Comparison of ENCODE assay signal across 8 mouse cellular contexts in genomic region chr15:101260874-101261622, GRCm38 (mm10). TPM values are rescaled to one million over a fixed set of nuclear protein-coding genes. Genes with fewer than 3 reads are reported as not detected.
DNase-seq lines count a peak whose midpoint lies in the region; ATAC-seq lines count a peak whose summit lies in the region.

No protein-coding gene starts in this region.

- ATAC-seq in forebrain, embryonic 14.5 days = no peak
- ATAC-seq in midbrain, embryonic 16.5 days = no peak
- no peak for ATAC-seq in midbrain, embryonic 15.5 days (replicated peaks)
- ATAC-seq in intestine, embryonic 14.5 days (replicated peaks; ENCODE audit: low FRiP score, low TSS enrichment, low read depth) = no peak
- ATAC-seq in stomach, embryonic 15.5 days (ENCODE audit: insufficient read depth, low FRiP score, low read depth) = no peak

- no peak for DNase-seq in forebrain, embryonic 10.5 days (ENCODE audit: extremely low spot score, low spot score)
- DNase-seq in forebrain, embryonic 14.5 days (ENCODE audit: low spot score) = no peak
- DNase-seq in intestine, embryonic 14.5 days (ENCODE audit: low spot score) = no peak
- DNase-seq in natural killer cell, adult 2 months (ENCODE audit: low spot score in 2 of 2) = no peak
- DNase-seq in adrenal gland, adult 8-10 months = no peak

- 0 out of 2 replicates have a peak, but pooled peaks cover 4% of the 10 kb centered on the region for H3K36me3 ChIP-seq in forebrain, embryonic 10.5 days (replicated peaks)
- no peaks in the 10 kb centered on the region for H3K36me3 ChIP-seq in forebrain, embryonic 14.5 days (ENCODE audit: control insufficient read depth, insufficient read depth, low read length)
- no peaks in the 10 kb centered on the region for H3K36me3 ChIP-seq in midbrain, embryonic 16.5 days (ENCODE audit: control insufficient read depth, insufficient read depth, low read length)
- H3K36me3 ChIP-seq in midbrain, embryonic 15.5 days (replicated peaks) = no peaks in the 10 kb centered on the region
- H3K36me3 ChIP-seq in intestine, embryonic 14.5 days (ENCODE audit: control insufficient read depth, insufficient read depth, low read length) = no peaks in the 10 kb centered on the region
- H3K36me3 ChIP-seq in stomach, embryonic 15.5 days = no peaks in the 10 kb centered on the region

- no peak overlapping the region for H3K4me2 ChIP-seq in forebrain, embryonic 14.5 days (ENCODE audit: low read length)
- no peak overlapping the region for H3K4me2 ChIP-seq in midbrain, embryonic 16.5 days (ENCODE audit: low read length)
- no peak overlapping the region for H3K4me2 ChIP-seq in midbrain, embryonic 15.5 days
- peak overlapping the region; percentile 33 for H3K4me2 ChIP-seq in intestine, embryonic 14.5 days (ENCODE audit: low read length)
- peak overlapping the region; percentile 19; the same call in 1 of the 2 replicates for H3K4me2 ChIP-seq in stomach, embryonic 15.5 days

- WGBS in forebrain, embryonic 10.5 days = 64% methylated on average over 13 of the region's 13 CpGs
- WGBS in forebrain, embryonic 14.5 days = 74% methylated on average over 13 of the region's 13 CpGs
- 69% methylated on average over 13 of the region's 13 CpGs for WGBS in midbrain, embryonic 16.5 days
- WGBS in midbrain, embryonic 15.5 days = 67% methylated on average over 13 of the region's 13 CpGs
- 39% methylated on average over 13 of the region's 13 CpGs for WGBS in intestine, embryonic 14.5 days
- WGBS in stomach, embryonic 15.5 days = 25% methylated on average over 13 of the region's 13 CpGs

- no peak overlapping the region for H3K9ac ChIP-seq in forebrain, embryonic 14.5 days (ENCODE audit: low read length)
- H3K9ac ChIP-seq in midbrain, embryonic 16.5 days (ENCODE audit: low read depth, low read length) = no peak overlapping the region
- no peak overlapping the region for H3K9ac ChIP-seq in midbrain, embryonic 15.5 days
- H3K9ac ChIP-seq in intestine, embryonic 14.5 days (ENCODE audit: low read length) = peak overlapping the region; percentile 22
- no peak overlapping the region for H3K9ac ChIP-seq in stomach, embryonic 15.5 days

- H3K27me3 ChIP-seq in forebrain, embryonic 10.5 days (ENCODE audit: poor library complexity, severe bottlenecking) = peaks cover 30% of the 10 kb centered on the region
- H3K27me3 ChIP-seq in forebrain, embryonic 14.5 days (replicated peaks; ENCODE audit: control insufficient read depth, insufficient read depth, low read length) = peaks cover 6% of the 10 kb centered on the region; the same call in 1 of the 2 replicates
- peaks cover 11% of the 10 kb centered on the region for H3K27me3 ChIP-seq in midbrain, embryonic 16.5 days (ENCODE audit: control insufficient read depth, insufficient read depth, low read depth, low read length)
- peaks cover 9% of the 10 kb centered on the region for H3K27me3 ChIP-seq in midbrain, embryonic 15.5 days (replicated peaks)
- H3K27me3 ChIP-seq in intestine, embryonic 14.5 days (replicated peaks; ENCODE audit: control insufficient read depth, insufficient read depth, low read length) = no peaks in the 10 kb centered on the region
- no peaks in the 10 kb centered on the region for H3K27me3 ChIP-seq in stomach, embryonic 15.5 days (replicated peaks)

- peaks cover 41% of the 10 kb centered on the region for H3K4me1 ChIP-seq in forebrain, embryonic 10.5 days
- H3K4me1 ChIP-seq in forebrain, embryonic 14.5 days (ENCODE audit: control insufficient read depth, insufficient read depth, low read length) = peaks cover 5% of the 10 kb centered on the region
- peaks cover 6% of the 10 kb centered on the region for H3K4me1 ChIP-seq in midbrain, embryonic 16.5 days (ENCODE audit: control insufficient read depth, insufficient read depth, low read length)
- peaks cover 6% of the 10 kb centered on the region for H3K4me1 ChIP-seq in midbrain, embryonic 15.5 days
- peaks cover 33% of the 10 kb centered on the region for H3K4me1 ChIP-seq in intestine, embryonic 14.5 days (replicated peaks; ENCODE audit: control insufficient read depth, insufficient read depth, low read length)
- peaks cover 36% of the 10 kb centered on the region for H3K4me1 ChIP-seq in stomach, embryonic 15.5 days

- H3K4me3 ChIP-seq in forebrain, embryonic 10.5 days = no peak overlapping the region
- no peak overlapping the region for H3K4me3 ChIP-seq in forebrain, embryonic 14.5 days (ENCODE audit: low read depth, low read length)
- no peak overlapping the region for H3K4me3 ChIP-seq in midbrain, embryonic 16.5 days (ENCODE audit: low read depth, low read length)
- no peak overlapping the region for H3K4me3 ChIP-seq in midbrain, embryonic 15.5 days
- H3K4me3 ChIP-seq in intestine, embryonic 14.5 days (ENCODE audit: low read depth, low read length) = no peak overlapping the region
- H3K4me3 ChIP-seq in stomach, embryonic 15.5 days (replicated peaks) = no peak overlapping the region

- no peaks in the 10 kb centered on the region for H3K9me3 ChIP-seq in forebrain, embryonic 10.5 days
- no peaks in the 10 kb centered on the region for H3K9me3 ChIP-seq in forebrain, embryonic 14.5 days (replicated peaks; ENCODE audit: control insufficient read depth, low read length)
- H3K9me3 ChIP-seq in midbrain, embryonic 16.5 days (replicated peaks; ENCODE audit: control insufficient read depth, low read length, poor library complexity, severe bottlenecking) = no peaks in the 10 kb centered on the region
- H3K9me3 ChIP-seq in midbrain, embryonic 15.5 days = no peaks in the 10 kb centered on the region
- H3K9me3 ChIP-seq in intestine, embryonic 14.5 days (ENCODE audit: control insufficient read depth, low read length) = no peaks in the 10 kb centered on the region
- H3K9me3 ChIP-seq in stomach, embryonic 15.5 days = no peaks in the 10 kb centered on the region

- H3K27ac ChIP-seq in forebrain, embryonic 10.5 days = peak overlapping the region; percentile 68
- H3K27ac ChIP-seq in forebrain, embryonic 14.5 days (ENCODE audit: low read depth, low read length) = no peak overlapping the region
- 0 out of 2 replicates have a peak overlapping the region, but pooled peaks have one; percentile 33 for H3K27ac ChIP-seq in midbrain, embryonic 16.5 days (ENCODE audit: low read length)
- no peak overlapping the region for H3K27ac ChIP-seq in midbrain, embryonic 15.5 days
- H3K27ac ChIP-seq in intestine, embryonic 14.5 days (ENCODE audit: low read depth) = peak overlapping the region; percentile 91
- peak overlapping the region; percentile 79 for H3K27ac ChIP-seq in stomach, embryonic 15.5 days

RNA-seq across cellular contexts. Expression of gene Nr4a1, which starts 7.0 kb away (rescaled TPM):
- polyA plus RNA-seq in forebrain, embryonic 10.5 days (2016; fragmentation: Nextera tagmentation; extraction: Ambion mirVana) = 3.7 and 5.2 TPM in 2 replicates
- polyA plus RNA-seq in forebrain, embryonic 14.5 days (2014; fragmentation: Nextera tagmentation; extraction: Ambion mirVana) = 2.1 and 2.9 TPM in 2 replicates
- 5.0 and 6.4 TPM in 2 replicates for polyA plus RNA-seq in midbrain, embryonic 16.5 days (2015; fragmentation: Nextera tagmentation; extraction: Ambion mirVana)
- 4.2 and 4.9 TPM in 2 replicates for polyA plus RNA-seq in midbrain, embryonic 15.5 days (2015; fragmentation: Nextera tagmentation; extraction: Ambion mirVana)
- 6.4 and 6.9 TPM in 2 replicates for polyA plus RNA-seq in intestine, embryonic 14.5 days (2014; fragmentation: Nextera tagmentation; extraction: Ambion mirVana)
- 10.6 and 11.2 TPM in 2 replicates for polyA plus RNA-seq in stomach, embryonic 15.5 days (2015; fragmentation: Nextera tagmentation; extraction: Ambion mirVana)
- 100 to 1,000 TPM in 2 of 4 experiments, 10 to 100 TPM in 2; 42.9 to 895 (median 124) TPM for total RNA-seq in adrenal gland, adult 8-10 months (2022)

RNA-seq across cellular contexts. Expression of gene Atg101, which starts 23.0 kb away (rescaled TPM):
- 77.2 and 77.8 TPM in 2 replicates for polyA plus RNA-seq in forebrain, embryonic 10.5 days (2016; fragmentation: Nextera tagmentation; extraction: Ambion mirVana)
- polyA plus RNA-seq in forebrain, embryonic 14.5 days (2014; fragmentation: Nextera tagmentation; extraction: Ambion mirVana) = 82.3 and 83.1 TPM in 2 replicates
- polyA plus RNA-seq in midbrain, embryonic 16.5 days (2015; fragmentation: Nextera tagmentation; extraction: Ambion mirVana) = 74.8 and 79.8 TPM in 2 replicates
- 83.9 and 84.3 TPM in 2 replicates for polyA plus RNA-seq in midbrain, embryonic 15.5 days (2015; fragmentation: Nextera tagmentation; extraction: Ambion mirVana)
- 65.4 and 67.1 TPM in 2 replicates for polyA plus RNA-seq in intestine, embryonic 14.5 days (2014; fragmentation: Nextera tagmentation; extraction: Ambion mirVana)
- 66.0 and 66.4 TPM in 2 replicates for polyA plus RNA-seq in stomach, embryonic 15.5 days (2015; fragmentation: Nextera tagmentation; extraction: Ambion mirVana)
- total RNA-seq in adrenal gland, adult 8-10 months (2022) = 10 to 100 TPM; 31.4 to 48.9 (median 37.0) TPM

RNA-seq across cellular contexts. Expression of gene 6030408B16Rik, which starts 32.0 kb away (rescaled TPM):
- 0.07 and 0.27 TPM in 2 replicates for polyA plus RNA-seq in forebrain, embryonic 10.5 days (2016; fragmentation: Nextera tagmentation; extraction: Ambion mirVana)
- polyA plus RNA-seq in forebrain, embryonic 14.5 days (2014; fragmentation: Nextera tagmentation; extraction: Ambion mirVana) = 0.25 TPM in 2 replicates
- polyA plus RNA-seq in midbrain, embryonic 16.5 days (2015; fragmentation: Nextera tagmentation; extraction: Ambion mirVana) = 0.19 and 0.26 TPM in 2 replicates
- polyA plus RNA-seq in midbrain, embryonic 15.5 days (2015; fragmentation: Nextera tagmentation; extraction: Ambion mirVana) = 0.28 and 0.45 TPM in 2 replicates
- 5.9 and 6.6 TPM in 2 replicates for polyA plus RNA-seq in intestine, embryonic 14.5 days (2014; fragmentation: Nextera tagmentation; extraction: Ambion mirVana)
- 9.5 and 11.6 TPM in 2 replicates for polyA plus RNA-seq in stomach, embryonic 15.5 days (2015; fragmentation: Nextera tagmentation; extraction: Ambion mirVana)
- under 1 TPM; 0.49 to 0.91 (median 0.71) TPM for total RNA-seq in adrenal gland, adult 8-10 months (2022)

RNA-seq across cellular contexts. Expression of gene Grasp, which starts 37.1 kb away (rescaled TPM):
- 2.6 and 4.1 TPM in 2 replicates for polyA plus RNA-seq in forebrain, embryonic 10.5 days (2016; fragmentation: Nextera tagmentation; extraction: Ambion mirVana)
- polyA plus RNA-seq in forebrain, embryonic 14.5 days (2014; fragmentation: Nextera tagmentation; extraction: Ambion mirVana) = 0.93 and 1.0 TPM in 2 replicates
- 0.95 and 1.1 TPM in 2 replicates for polyA plus RNA-seq in midbrain, embryonic 16.5 days (2015; fragmentation: Nextera tagmentation; extraction: Ambion mirVana)
- 1.3 and 1.9 TPM in 2 replicates for polyA plus RNA-seq in midbrain, embryonic 15.5 days (2015; fragmentation: Nextera tagmentation; extraction: Ambion mirVana)
- 3.5 and 4.2 TPM in 2 replicates for polyA plus RNA-seq in intestine, embryonic 14.5 days (2014; fragmentation: Nextera tagmentation; extraction: Ambion mirVana)
- 6.0 and 7.3 TPM in 2 replicates for polyA plus RNA-seq in stomach, embryonic 15.5 days (2015; fragmentation: Nextera tagmentation; extraction: Ambion mirVana)
- 10 to 100 TPM in 3 of 4 experiments, 1 to 10 TPM in 1; 8.8 to 19.6 (median 17.1) TPM for total RNA-seq in adrenal gland, adult 8-10 months (2022)

Comparison
In these comparisons a context has a peak if more than half of its experiments do, and no peak if none do; other contexts are left out.
1. H3K27ac ChIP-seq: peak in forebrain, embryonic 10.5 days (single experiment), midbrain, embryonic 16.5 days (single experiment), intestine, embryonic 14.5 days (single experiment) and stomach, embryonic 15.5 days (single experiment); none in forebrain, embryonic 14.5 days (single experiment) and midbrain, embryonic 15.5 days (single experiment).
2. H3K4me2 ChIP-seq: peak in intestine, embryonic 14.5 days (single experiment) and stomach, embryonic 15.5 days (single experiment); none in forebrain, embryonic 14.5 days (single experiment), midbrain, embryonic 16.5 days (single experiment) and midbrain, embryonic 15.5 days (single experiment).